Mouse (Mus musculus) monocyte, adult 5-6 weeks (primary cell): ENCODE measurements around the gene Gm1604a. TPM values are rescaled to one million over a fixed set of nuclear protein-coding genes. Genes with fewer than 3 reads are reported as not detected.
"Not testable (repeated sequence)": the region's sequence is repeated elsewhere in the genome, so short reads cannot be mapped to it uniquely, and the experiment has no call there.

Experiments
- ATAC-seq: fragments of 153-309, 156-312 bp; replicated peaks from 2 replicates; pipeline ENCODE4 v1.8.0; 2017; ENCODE audit warnings: mild to moderate bottlenecking; ENCODE audit not compliant: low TSS enrichment, insufficient number of reproducible peaks, severe bottlenecking, poor library complexity, low FRiP score
- total RNA-seq: library from RNA; stranded (forward); fragments of 200-1000, 200-491, 200-594 nt; gene quantifications from 3 replicates; pipeline ENCODE4 v1.2.3, GENCODE M21; 2017

Gm1604a gene
- total RNA-seq, result not detected in 3 replicates

DNA sequence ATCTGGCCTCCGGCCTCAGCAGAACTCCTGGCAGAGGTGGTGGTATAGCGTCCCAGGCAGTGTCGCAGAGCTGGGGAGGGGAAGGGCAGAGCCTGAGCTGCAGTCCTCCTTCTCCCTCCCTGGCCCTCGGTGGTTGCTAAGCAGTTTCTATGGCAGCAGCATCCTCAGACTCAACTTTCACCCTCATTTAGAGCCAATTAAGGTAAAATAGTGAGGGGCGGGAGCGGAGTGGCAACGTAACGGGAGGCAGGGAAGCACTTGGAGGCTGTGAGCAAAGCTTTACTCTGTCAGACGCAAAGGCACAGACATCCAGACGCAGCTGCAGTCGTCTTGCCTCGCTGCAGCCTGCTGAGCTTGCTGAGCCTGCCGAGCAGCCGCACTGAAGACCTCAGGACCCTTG, at the start of gene Gm1604a:
Gene Gm1604a (plus strand): TSS at position 312 of the 400 bp plus-strand sequence.
- not testable (repeated sequence) for ATAC-seq

DNA sequence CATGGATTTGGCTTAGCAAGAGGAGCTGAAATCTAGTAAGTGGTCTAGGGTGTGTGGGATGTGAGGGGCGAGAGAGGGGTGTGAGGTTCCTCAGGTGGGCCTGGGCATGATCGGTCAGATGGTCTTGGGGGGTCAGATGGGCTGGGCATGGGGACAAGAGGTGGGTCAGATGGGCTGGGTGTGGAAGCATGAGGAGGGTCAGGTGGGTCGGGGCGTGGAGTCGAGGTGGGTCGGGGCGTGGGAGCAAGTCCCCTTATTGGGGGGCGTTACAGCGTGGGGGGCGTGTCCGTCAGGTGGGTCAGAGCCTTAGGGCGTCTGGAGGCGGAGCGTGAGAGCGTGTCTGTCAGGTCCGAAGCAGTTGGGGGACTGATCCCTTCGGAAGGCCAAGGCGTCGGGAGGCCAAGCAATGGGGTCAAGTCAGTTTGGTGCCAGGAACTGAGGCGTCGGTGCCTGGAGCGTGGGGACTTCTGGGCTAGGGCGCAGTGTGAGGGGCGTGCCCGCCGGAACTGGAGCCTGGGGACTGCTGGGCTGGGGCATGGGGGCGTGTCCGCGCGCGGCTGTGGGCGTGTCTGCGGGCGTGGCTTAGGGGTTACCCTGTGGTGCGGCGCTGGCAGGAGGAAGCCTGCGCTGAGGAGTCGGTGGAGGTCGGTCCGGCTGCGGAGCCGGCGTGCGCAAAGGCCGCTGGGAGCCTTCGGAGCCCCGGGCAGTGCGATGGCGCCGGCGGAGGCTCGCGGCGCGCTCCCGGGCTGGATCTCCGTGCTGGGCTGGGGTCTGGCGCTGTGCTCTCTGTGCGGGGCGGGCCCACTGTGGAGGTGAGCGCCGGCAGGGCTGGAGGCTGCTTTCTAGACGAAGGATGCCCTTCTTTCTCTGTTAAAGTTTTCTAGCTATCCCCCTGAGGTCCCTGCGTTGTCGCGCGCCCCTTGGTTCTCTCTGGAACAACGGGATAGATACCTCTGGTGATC, 46.8 kb upstream of the Gm1604a start, which contains the start of gene Gm49721:
Gene Gm49721 (plus strand): TSS at position 618 of the 962 bp plus-strand sequence.
- peak; percentile 81 for ATAC-seq

GRCm38 (mm10) chr17:6979380-6979779, 46.0 kb upstream of the Gm1604a start:
- not testable (repeated sequence) for ATAC-seq

- ATAC-seq, result not testable (repeated sequence)
Measured at GRCm38 (mm10) chr17:6980144-6980543, 45.2 kb upstream of the Gm1604a start.

DNA sequence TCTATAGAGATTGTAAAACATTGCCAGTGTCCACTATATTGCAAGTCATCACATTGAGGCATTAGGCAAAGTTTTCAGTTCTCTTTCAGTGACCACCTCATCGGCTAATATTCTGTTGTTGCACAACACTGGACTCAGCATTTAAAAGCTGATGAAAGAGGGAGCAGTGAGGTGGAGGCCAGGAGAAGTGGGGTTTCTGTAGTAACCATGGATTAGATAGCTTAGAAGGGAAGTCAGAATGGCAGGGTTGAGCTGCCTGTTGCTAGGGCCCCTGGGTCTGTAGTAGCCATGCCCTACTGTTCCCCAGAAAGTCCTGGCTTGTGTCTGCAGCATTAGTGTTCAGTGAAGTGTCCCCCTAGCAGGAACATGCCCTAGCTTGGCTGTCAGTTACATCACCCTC, 39.2 kb upstream of the Gm1604a start:
- ATAC-seq, result peak; percentile 58

DNA sequence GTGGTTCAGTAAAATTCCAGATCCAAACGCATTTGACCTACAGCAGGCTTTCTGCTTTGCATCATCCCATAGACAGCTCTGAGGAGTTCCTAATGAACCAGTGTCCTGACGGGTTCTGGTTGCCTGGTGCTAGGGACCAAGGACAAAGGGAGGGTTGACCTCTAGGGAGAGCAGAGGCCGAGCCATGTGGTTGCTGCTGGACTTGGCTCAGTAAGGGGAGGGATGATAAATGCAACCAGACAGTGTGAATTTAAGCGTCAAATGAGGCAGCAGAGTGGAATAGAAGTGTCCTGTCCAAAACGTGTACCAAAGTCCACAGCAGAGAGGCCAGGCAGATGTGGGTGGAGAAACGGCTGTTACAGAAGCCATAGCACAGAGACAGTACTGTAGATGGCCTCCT, 29.9 kb upstream of the Gm1604a start:
- ATAC-seq, result not testable (repeated sequence)

DNA sequence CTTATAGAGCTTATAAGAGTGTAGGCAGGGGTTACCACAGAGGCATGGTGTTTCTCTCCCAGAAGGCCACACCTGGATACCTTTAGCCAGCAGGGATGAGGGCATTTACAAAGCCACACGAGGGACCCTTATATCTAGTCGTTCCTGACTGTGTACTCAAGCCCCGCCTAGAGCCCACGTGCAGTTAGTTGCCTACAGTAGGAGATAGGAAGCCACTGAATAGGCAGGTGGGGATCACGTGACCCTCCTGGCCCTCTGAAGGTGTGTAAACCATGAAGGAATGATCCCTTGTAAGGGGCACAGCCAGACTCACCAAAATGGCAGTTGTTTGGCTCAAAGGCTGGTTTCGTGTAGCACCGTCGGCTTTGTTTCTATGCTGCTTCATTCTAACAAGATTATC, 28.5 kb upstream of the Gm1604a start:
- ATAC-seq, result not testable (repeated sequence)

DNA sequence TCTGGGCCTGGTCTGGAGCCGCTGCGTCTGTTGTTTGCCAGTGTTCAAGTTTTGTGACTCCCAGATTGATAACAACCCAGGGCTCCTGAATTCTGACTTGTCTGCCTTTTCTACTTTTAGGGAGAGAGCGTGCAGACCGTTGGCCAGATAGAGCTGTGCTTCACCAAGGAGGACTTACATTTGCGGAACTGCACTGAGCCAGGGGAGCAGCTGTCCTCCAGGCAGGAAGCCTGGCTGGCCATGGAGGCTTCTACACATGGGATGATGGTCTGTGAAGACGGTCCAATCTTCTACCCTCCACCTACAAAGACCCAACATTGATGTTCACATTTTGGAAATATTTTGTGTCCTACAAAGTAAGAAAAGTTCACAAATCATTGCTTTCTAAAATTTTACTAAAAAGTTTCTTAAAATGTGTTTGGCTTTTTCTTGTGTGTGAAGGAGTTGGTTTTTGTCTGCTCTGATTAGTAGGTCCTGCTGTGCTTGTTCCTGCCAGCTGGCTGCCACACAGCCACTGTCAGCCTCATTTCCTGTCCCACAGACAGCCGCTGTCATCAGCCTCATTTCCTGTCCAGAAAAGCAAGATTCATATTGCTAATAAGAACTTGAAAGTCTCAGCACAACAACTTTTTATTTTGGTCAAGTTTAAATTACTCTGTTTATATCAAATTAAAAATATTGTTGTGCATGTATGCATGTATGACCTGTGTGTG, 27.4 kb upstream of the Gm1604a start:
- not testable (repeated sequence) for ATAC-seq

- not testable (repeated sequence) for ATAC-seq
Measured at GRCm38 (mm10) chr17:7001790-7002585, 23.4 kb upstream of the Gm1604a start.

DNA sequence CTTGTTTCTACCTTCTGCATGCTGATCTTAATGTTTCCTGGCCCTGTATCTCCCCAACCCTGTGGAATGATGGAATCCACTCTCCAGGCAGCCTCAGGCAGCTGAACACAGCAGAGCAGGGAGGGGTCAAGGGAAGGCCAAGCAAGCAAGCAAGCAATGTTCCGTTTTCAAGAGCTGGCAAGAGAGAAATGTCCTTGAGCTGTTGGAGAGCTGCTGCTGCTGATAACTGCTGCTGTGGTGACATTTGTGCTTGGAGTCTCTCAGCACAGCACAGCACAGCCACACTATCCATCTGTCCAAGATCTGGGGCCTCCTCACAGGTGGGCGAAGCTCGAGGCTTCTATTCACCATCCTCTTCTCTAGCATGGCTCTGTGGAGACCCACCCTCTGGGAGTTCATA, 22.0 kb upstream of the Gm1604a start:
- not testable (repeated sequence) for ATAC-seq

DNA sequence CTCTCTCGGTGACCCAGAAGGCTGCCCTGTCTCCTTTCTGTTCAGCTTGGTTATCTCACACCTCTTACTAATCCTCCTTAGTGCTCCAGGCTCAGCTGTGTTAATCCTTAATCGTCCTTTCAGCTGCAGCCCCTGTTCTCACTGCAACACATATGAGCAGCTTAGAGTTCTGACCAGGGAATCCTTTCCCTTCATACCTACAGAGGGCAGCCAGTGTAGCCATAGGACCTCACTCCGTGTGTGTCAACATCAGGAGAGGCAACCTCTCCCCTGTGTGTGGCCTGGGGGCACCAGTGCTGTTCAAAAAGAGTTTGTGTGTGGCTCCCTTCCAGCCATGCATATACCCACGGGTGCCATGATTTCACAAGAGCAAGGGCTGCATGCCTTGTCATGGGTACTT, 19.7 kb upstream of the Gm1604a start:
- ATAC-seq, result not testable (repeated sequence)

DNA sequence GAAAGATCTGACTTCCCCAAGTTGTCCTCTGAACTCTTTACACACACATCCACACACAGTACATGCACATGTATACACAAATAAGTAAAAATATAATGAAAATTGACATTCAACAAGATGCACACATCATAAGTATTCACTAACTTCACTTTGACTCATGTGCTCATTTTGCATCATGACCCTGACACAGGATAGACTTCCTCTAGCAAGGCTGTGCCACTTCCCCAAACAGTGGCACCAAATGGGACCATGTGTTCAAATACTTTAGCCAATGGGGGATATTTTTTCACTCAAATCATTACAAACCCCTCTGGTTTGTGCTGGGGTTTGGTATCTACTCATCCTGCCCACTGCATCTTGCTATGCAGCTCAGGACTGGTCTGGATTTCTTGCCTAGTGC, 16.5 kb upstream of the Gm1604a start:
- peak; percentile 49 for ATAC-seq

- not testable (repeated sequence) for ATAC-seq
Measured at GRCm38 (mm10) chr17:7009440-7009839, 15.9 kb upstream of the Gm1604a start.

DNA sequence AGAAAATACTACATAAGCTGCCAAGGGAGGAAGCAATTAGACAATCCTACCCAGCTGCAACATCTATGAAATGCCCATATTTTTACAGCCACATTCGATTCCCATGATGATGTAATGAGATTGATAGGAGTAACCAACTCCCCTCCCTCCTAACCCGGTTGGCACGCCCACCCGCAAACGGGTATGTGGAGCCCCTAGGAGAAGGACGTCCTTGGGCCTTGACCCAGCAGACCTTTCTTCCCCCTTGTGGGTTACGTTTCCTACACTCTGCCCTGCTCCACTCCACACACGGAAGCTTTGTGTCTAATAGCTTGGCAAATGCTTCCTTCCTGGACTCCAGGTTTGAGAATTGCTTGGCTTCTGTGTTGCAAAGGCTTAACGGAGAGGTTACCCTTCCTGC, 15.5 kb upstream of the Gm1604a start:
- ATAC-seq, result 0 out of 2 replicates have a peak, but pooled peaks have one; percentile 16

DNA sequence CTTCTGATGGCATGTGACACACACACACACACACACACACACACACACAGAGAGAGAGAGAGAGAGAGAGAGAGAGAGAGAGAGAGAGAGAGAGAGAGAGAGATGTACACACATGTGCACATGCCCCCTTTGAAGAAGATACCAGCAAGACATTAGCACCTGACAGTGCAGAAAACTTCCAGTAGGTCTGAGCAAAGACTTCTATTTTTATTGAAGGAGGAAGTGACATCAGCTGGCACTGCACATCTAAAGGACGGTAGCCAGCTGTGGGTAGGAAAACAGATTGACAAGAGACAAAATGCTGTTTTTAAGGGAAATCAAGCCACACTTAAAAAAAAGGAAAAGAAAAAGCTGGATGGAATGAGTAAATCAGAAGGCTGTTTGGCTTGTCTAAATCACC, 11.2 kb upstream of the Gm1604a start:
- not testable (repeated sequence) for ATAC-seq

GRCm38 (mm10) chr17:7025764-7026346, 487 bp downstream of the Gm1604a start:
- ATAC-seq, result not testable (repeated sequence)

DNA sequence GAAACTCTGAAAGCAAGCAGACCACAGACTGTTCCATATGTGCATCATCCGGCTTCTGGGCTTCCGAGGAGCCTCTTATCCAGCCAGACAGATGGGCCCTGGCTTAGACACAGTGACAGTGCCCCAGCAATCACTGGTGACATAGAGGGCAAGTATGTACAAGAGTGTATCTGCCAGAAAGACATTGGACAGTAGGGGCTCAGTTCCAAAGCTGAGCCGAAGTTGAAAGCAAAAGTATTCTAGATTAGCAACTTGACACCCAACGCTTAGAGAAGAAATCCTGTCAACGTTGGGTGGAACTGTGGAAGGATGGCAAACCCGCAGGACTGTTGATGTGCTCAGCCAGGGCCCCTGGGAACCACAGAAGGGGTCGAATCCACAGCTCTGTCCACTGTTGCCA, 4.8 kb downstream of the Gm1604a start:
- ATAC-seq, result not testable (repeated sequence)

DNA sequence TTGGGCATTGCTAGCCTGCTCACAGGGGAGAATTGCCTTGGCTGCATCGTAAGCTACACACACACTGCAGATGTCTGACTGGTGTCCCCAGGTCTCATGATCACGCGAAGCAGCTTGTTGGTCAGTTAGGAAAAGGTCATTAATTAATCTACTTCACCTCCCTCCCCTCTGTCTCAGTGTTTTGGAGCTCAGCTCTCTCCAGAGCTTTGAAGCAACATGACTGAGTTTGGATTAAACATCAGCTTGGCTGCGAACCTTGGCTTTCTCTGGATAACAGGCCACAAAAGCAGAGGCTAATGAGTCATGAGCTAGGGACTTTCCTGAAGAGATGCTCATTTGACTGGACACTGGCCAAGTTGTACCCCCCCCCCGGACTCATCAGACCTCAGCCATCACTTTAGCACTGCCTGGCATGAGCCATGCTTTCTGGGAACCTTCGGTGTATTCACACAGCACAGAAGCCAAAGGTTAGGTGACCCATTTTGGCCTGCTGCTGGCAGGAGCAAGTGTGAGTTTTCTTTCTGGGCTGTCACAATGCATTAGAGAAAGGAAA, 5.3 kb downstream of the Gm1604a start:
- ATAC-seq, result not testable (repeated sequence)
